Mouse (Mus musculus) lung, adult 2 months (tissue): ENCODE measurements around the gene Pebp1.

Experiments
- CTCF ChIP-seq: fragments of 200-500 bp; IDR thresholded peaks from 2 replicates; pipeline ENCODE4 v1.5.1; 2011; ENCODE audit warnings: mild to moderate bottlenecking, low read length, control low read depth; ENCODE audit not compliant: insufficient read depth
- POLR2A ChIP-seq: fragments of 200-500 bp; IDR thresholded peaks from 2 replicates; pipeline ENCODE4 v1.6.1; 2011; ENCODE audit warnings: low read depth, mild to moderate bottlenecking, control low read depth, low read length, borderline replicate concordance; ENCODE audit errors: extremely low read depth

DNA sequence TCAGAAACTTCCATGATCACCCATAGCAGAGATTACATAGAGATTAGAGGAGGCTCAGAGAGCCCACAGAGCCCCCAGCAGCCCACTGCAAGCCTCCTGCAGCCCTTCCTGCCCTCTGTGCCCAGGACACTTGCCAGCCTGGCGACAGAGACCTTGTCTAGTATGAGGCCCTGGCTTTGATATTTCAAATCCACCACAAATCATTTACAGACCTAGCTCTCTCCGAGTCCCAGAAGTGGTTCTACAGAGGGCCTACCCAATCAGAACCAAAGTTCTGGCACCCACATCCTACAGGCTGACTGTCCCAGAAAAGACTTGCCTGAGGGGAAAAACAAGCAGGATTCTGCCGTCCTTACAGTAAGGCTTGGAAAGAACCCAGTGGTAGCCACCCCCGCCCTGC, 2.2 kb downstream of the Pebp1 start:
- no peak for TF ChIP-seq POLR2A
- no peak for TF ChIP-seq CTCF
